Mouse (Mus musculus) T-helper 1 cell (primary cell): ENCODE data around the gene Socs2.

Experiments
- in situ Hi-C: fragments of 300-600 bp; cut with MboI, MseI; formaldehyde crosslinking; loops from one replicate; pipeline ENCODE4 v1.15.1; 2025; ENCODE audit warnings: high pct_unique_total_duplicates

The Socs2 gene

DNA sequence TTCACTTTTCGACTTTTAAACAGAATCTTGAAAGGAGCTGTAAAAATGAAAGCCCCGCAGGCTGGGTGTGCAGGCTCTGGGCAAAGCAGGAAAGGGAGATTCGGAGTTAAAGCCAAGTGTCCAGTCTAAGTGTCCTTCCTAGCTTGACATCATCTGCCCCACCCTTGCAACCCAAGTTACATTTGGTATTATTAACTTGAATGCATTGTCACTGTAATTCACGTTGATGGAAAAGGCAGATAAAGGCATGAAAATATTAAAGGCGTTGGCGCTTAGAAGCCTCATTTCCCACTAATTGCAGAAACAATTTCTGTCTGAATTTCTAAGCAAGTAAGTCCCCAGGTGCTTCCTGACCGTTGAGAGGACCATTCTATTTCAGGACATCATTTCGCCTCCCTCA lies 20.6 kb downstream of the Socs2 start:
- in situ Hi-C loops, result no loop called here

DNA sequence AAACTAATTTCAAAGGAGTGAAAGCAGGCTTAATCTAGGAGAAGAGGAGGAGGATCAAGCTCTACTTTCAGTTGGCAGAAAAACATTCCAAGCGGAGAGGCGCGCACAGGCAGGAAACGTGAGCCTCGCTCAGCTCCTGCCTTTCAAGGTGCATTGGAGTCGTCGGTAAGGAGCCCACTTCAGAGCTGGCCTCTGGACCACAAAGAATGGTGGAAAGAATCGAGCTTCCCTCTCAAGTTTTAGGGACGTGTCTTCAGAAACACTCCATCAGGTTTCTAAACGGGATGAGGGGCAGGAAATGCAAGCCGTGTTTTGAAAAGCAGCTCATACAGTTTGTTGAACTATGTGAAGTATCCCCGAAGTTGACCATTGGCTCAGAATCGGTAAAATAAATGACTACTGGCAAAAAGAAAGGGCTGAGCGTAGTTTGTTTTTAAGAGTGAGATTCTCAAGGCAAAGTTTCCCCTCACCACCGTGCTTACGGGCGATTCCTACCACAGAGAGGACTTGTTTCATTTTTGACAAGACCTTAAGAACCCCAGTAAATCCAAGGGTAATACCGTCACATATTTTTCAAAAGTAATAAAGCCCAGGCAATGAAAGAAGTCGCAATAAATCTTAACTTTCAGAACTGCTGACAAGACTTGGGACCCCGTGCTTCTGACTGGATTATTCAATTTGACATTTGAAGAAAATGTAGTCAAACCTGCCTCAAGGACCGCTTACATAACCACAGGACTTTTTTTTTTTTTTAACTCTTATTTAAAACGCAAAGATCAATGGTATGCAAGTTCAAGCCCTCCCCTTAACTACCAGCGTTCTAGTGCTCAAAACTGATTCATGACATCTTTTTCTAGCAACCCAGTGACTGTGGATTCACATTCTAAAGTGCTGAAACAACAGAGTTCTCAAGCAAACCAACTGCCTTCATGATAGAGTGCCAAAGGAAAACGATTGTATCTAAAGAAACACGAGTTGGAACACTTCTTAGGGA lies 21.9 kb downstream of the Socs2 start:
- in situ Hi-C loops, result no loop called here

DNA sequence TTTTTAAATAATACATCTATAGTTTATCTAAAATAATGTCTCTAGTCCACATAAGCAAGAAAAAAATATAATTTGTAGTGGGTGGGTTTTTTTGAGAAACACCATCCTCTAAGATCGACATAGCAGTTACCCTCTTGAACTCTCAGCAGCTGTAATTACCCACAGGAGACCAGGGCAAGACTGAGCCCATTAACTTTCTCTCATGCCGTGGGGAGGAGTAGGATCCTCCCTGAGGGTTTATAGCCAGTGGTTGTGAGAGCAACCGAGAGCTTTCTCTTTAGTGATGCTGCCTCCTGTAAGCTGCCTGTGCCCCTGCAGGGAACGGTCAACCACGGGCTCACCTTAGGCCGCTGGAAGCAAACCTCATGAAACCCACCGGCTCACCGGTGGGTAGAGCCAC lies 24.9 kb downstream of the Socs2 start:
- in situ Hi-C loops, result no loop called here

DNA sequence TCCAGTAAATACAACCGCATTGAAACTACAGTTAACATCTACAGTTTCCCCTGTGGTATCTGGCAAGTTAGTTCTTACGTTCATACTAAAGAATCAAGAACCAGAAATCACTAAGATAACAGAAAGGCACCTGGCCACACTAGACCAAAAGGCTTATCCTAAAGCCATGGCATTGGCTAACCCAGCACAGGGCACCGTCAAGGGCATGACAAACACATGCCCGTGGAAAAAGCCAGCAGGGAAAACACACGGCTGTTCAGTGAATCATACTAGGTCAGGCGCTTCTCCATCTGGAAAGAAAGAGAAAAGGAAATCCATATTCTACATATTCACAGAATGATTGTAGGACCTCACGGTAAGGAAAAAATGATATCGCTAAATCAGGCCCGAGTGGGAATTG lies 26.1 kb downstream of the Socs2 start:
- in situ Hi-C loops, result no loop called here

DNA sequence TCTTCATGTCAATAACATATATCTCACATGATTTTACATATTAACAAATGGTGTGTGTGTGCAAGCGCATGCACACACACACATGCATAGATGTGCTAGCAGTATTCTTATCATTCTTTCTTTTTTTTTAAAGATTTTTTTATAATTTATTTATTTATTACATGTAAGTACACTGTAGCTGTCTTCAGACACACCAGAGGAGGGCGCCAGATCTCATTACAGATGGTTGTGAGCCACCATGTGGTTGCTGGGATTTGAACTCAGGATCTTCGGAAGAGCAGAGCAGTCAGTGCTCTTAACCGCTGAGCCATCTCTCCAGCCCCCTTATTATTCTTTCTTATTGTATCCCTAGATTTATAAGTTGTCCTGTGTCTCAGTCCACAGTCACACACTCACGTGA lies 27.2 kb downstream of the Socs2 start:
- in situ Hi-C loops, result loop anchor here (10.0 kb wide), 1 partner anchor 615 kb away; no protein-coding TSS in a partner anchor

DNA sequence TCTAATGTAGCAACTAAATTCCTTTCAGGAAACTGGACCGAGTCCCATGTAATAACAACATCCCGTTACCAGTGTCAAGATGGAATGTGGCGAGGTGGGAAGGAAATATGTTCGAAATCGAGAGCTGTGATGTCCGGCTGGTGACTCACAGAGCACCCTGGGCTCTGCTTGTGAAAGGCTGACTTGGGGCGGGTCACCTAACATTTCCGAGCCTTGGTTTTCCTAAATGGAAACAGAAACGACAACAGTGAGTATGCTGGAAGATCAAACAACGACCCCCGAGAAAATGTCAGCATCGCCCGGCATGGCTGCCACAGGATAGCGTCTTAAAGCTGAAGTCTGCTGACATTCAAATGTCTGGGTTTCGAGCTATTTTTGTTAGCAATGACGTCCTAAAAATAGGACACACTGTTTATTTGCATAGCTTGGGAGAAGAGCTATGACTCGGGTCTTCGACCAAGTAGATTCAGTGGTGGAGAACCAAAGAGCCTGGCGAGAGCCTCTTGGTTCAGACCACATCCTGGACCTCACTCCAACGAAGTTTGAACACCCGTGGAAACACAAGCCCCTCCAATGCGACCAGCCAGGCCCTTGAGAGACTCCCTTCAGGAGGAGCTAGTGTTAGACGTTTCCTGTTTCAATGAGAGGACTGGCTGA lies 28.0 kb downstream of the Socs2 start:
- in situ Hi-C loops, result loop anchor here (10.0 kb wide), 1 partner anchor 614 kb away; no protein-coding TSS in a partner anchor

DNA sequence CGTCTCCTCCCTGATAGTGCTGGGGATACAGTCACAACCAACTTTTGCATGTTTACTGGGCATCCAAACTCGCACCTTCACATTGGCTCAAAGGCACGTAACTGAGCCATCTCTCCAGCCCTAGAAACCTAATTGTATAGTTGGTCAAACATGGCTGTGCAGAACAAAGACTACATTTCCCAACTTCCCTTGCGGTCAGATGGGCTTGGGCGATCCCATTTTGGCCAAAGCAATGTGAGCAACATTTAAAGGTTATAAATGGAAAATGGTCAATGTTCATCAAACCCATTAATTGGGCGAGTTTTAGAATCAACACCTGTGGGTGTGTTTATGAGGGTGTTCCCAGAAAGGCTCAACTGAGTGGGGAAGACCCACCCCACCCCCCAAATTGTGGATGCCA lies 30.5 kb downstream of the Socs2 start:
- in situ Hi-C loops, result loop anchor here (10.0 kb wide), 1 partner anchor 612 kb away; no protein-coding TSS in a partner anchor

DNA sequence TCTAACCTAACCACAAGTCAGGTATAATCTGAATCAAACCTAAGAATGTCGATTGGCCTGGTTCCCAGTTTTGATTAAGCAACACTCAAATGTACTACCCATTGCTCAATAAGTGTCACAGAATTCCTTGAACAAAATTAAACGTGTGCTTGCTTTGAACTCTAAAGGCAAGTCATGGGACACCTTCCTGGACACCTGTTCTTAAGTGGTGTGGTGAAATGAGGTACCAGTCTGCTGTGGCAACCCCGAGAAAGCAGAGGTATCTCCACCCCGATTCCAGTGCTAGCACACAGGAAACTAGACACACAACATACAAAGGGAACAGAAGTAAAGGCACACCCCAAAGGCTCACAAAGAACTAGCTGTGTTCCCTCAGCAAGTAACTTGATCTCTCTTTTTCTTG lies 31.2 kb downstream of the Socs2 start:
- in situ Hi-C loops, result loop anchor here (10.0 kb wide), 1 partner anchor 611 kb away; no protein-coding TSS in a partner anchor

DNA sequence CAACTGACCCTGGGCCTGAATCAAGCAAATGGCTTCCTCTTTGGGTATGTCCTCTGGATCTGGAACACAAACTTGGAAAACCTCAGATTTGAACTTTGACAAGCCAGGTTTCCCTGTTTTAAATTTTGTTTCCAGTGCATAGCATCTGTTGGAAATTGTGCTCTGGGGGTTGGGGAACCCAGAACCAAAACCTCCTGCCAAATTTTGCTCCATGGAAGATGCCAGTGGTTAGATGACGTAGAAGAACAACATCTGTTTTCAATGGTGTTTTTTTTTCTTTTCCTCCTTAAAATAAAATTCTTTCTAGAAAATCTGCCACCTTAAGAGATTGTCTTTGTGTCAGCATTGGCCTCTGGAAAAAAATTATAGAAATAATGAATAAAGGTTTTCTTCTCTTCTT lies 31.9 kb downstream of the Socs2 start:
- in situ Hi-C loops, result loop anchor here (10.0 kb wide), 1 partner anchor 610 kb away; no protein-coding TSS in a partner anchor

DNA sequence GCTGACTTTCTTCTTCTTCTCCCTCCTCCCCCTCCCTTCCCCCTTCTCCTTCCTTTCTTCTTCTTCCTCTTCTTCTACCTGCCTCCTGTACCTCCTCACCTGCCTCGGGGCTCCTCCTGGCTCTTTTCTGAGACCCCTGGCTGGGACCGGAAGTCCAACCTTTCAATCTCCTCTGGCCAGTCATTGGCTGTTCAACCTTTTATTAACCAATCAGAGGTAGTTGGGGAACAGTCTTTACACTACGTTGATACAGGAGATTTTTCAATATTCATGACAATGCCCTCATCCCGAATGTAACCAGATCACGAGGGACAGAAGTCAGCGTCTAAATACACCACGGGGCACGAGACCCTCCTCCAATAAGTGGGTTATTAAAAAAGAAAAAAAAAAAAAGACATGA lies 32.5 kb downstream of the Socs2 start:
- in situ Hi-C loops, result loop anchor here (10.0 kb wide), 1 partner anchor 610 kb away; no protein-coding TSS in a partner anchor

DNA sequence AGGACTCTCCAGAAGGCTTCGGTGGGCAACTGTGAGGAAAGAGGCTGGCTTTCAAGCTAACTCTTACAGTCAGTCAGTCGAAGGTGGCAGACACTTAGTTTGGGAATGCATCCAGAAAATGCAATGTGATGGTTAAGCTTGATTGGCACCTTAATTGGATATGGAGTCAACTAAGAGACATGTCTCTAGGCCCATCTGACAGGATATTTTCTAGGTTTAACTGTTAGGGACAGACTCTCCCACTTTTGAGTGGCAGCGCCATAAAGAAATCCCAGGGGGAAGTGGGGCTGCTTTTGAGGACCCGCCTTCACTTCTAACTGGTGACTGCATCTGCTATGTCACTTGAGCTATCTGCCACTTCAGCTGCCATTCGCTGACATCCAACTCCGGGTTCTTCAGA lies 43.6 kb downstream of the Socs2 start:
- in situ Hi-C loops, result no loop called here

DNA sequence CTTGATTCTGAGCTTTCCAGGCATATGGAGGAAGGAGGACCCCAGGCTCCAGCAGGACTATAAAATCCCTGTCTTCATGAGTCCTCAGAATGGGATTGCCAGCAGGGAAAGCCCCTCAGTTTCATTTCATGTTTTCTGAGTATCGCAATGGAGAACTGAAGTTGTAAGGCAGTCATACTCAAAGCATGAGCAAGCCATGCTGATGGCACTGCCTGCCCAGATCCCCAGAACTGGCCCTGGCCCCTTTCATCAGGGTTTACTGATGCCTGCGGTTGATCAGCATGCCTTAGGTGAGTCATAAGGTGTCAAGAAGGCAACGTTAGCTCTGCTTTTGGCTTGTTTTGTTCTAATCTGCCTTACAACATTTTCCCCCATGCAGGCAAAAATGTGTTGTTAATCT lies 45.0 kb downstream of the Socs2 start:
- in situ Hi-C loops, result no loop called here

DNA sequence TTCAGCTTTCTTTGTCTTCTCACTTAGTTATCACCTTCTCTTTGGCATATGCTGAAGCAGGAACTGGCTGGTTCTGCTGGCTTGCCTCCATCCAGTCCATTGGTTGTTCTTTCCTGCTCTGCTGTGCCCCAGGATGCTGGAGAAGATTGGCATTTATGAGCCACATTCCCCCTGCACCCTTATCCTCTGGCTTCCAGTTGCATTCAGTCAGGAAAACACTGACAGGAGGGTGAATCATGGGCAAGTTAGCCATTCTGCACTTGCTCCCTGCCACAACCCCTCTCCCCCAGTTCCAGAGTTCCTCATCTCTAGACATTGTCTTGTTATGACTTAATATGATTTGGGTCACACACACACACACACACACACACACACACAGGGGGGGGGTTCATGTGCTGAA lies 47.8 kb downstream of the Socs2 start:
- in situ Hi-C loops, result no loop called here

DNA sequence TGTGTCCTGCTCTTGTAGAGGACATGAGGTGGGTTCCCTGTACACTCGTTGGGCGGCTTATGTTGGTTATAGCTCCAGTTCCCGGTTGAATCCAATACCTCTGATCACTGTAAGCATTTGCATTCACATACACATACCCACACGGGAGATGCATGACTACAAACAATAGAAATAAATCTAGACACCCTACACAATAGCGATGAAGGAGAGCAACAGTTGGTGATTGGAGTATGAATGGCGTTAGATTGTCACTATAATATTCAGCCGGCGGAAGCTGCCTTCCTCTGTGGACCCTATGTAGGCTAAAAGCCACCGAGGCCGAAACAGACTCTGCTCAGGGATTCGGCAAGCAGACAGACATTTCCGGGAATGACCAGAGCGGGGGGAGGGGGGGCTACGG lies 48.8 kb downstream of the Socs2 start:
- in situ Hi-C loops, result no loop called here

DNA sequence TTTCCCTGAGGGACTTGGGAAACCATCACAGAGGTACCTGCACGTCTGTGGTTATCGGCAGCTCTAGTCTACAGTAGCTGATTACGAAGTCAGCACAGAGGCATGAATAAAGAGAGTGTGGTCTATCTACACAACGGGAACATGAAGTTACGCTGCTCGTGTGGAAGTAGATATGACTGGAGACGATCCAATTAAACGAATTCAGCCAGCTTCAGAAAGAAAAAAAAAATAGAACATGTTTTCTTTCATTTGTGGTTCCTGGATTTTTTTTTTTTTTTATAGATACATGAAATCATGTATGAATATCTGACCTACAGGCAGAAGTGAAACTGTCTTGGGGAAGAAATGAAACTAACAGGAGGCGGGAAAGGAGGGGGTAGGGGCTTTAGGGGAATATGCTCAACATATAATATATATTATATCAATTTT lies 49.3 kb downstream of the Socs2 start:
- in situ Hi-C loops, result no loop called here

DNA sequence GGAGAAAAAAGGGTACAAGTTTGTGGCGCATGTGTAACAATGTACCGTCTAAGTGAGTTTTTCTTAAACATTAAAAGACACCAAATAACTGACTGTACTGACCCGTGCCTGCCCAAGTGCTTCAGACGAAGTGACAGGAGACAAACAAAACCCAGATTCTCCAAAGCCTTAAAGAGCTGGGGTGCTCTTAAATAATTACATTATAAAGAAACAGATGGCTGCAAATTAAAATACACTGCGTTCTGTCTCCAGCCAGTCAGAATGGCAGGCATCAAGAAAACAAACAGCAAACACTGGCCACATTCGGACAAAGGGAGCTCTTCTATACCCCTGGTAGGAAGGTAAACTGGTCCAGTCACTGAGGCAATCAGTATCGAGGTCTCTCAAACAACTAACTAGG lies 49.7 kb downstream of the Socs2 start:
- in situ Hi-C loops, result no loop called here

DNA sequence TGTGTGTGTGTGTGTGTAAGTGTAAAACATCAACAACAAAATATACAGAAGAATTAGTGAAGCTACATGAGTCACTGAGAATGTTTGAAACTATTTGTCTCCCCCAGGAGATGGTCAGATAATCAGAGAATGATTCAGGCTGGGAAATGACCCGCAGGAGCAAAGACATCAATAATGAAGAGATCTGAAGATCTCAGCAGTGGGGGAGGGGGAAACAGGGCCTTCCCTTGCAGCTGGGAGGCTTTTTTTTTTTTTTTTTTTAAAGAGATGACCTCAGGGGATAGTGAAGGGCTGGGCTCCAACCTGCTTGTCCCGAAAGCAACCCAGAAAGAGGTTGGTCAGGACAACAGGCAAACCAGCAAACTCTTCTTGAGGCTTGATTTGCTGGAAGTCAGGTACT lies 54.7 kb downstream of the Socs2 start:
- in situ Hi-C loops, result no loop called here

DNA sequence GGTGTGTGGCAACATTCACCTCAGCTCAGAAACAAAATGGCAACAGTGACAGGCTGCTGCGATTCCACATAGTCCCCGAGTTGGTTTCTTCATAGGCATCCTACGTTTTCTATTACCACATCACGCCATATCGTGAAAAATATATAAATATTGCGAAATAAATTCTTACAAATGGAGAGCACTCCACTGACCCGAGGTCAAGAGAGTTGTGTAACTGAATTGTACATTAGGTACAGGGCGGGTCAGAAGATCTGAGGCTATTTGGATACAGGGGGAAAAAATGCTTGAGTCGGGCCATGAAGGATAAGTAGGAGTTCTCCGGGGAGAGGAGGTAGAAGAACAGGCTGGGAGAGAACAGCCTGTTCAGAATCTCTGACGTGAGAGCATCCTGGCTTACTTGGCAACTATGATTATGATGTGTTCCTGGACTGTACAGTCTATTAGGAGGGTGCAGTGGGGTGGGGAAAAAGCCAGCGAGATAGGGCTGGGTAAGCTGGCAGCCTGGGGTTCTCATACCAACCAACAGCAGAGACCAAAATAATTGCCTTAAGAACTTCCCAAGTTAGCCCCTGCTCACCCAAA lies 55.6 kb downstream of the Socs2 start:
- in situ Hi-C loops, result no loop called here

DNA sequence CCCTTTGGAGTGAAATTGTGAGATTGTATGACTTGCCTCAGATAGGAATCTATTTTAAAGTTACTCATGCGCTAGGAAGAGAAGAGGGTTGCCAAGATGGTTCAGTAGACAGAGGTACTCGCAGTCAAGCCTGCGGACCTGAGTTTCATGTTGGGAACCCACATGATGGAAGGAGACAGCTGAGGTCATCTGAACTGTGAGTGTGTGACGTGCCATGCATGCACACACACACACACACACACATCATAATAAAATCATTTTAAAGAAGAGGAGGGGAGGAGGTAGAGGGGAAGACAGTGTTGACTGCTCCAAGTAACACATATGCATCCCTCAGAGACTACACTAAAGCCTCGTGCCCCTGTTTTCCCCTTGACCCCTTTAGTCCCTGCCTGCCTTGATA lies 56.9 kb downstream of the Socs2 start:
- in situ Hi-C loops, result no loop called here

DNA sequence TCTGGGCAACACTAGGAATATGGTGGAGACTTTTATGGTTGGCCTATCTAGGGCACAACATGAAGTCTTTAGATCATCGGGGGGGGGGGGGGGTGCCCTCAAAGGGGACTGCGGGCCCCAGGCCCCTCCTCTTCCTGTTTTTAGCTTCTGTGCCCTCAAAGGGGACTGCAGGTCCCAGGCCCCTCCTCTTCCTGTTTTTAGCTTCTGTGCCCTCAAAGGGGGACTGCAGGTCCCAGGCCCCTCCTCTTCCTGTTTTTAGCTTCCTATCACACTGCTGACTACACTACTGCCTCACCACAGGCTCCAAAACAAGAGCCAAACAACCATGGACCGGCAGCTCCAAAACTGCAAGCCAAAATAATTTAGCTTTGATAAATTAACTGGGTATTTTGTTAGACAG lies 59.3 kb downstream of the Socs2 start:
- in situ Hi-C loops, result no loop called here

DNA sequence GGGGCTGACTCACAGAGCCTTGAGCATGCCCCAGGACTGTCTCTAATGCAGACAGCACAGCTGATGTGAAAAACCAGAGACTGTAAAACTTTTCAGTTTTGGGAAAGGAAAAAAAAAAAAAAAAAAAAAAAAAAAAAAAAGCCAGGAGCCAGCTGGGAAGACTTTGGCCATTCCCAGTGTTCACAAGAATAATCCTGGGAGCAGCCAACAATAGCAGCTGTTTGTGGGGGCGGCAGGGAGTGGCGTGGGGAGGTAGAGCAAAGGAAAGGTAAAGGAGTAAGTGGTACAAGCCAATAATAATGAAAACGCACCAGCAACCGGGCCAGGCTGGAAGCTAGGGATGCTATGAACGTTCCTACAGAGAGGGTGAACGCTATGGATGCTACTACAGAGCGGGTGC lies 60.3 kb downstream of the Socs2 start:
- in situ Hi-C loops, result no loop called here

DNA sequence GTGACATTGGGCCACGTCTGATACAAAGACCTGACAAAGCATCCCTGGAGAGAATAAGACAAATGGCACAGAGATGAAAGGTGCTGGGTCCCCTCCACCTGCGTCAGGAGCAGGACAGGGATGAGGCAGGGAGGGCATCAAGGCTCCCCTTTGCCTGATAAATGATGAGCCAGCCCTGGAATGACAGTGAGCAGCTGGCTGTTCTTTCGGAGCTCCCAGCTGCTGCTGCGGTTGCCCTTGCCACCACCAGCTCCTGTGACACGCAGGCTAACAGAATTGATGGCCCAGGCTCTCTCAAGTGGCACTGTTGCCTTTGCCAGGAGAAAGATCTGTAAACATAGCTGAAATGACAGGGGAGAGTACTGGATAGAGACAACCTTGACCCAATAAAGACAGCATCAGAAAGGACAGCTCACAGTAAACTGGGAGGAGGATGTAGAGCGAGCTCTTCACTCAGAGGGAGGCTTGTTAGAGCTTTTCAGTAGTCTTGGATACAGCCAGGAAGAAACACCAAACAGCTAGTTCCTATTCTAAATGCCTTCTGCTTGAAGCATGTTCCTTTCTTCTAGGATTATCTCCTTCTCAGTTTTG lies 61.2 kb downstream of the Socs2 start:
- in situ Hi-C loops, result no loop called here
